Mouse (Mus musculus) kidney, adult 2 months (tissue): ENCODE measurements around the gene Tifa.

Source experiments
- CTCF ChIP-seq: fragments of 200-500 bp; conservative IDR thresholded peaks from 2 replicates; pipeline ENCODE4 v1.5.1; 2011; ENCODE audit warnings: low read depth, mild to moderate bottlenecking, control low read depth, low read length, moderate library complexity, mixed read lengths; ENCODE audit not compliant: insufficient read depth, insufficient read length
- POLR2A ChIP-seq: fragments of 200-500 bp; IDR thresholded peaks from one replicate; pipeline ENCODE4 v1.6.1; 2011; ENCODE audit warnings: low read depth, low read length, control low read depth

GRCm38 (mm10) chr3:127864242-127864641, 74.6 kb downstream of the Tifa start:
- 0 out of 2 replicates have a peak, but pooled peaks have one; percentile 18 for TF ChIP-seq CTCF
- no peak for TF ChIP-seq POLR2A
